Mouse (Mus musculus): ENCODE measurements around the gene Ube2cbp. TPM values are rescaled to one million over a fixed set of nuclear protein-coding genes. Genes with fewer than 3 reads are reported as not detected.

The Ube2cbp gene
- 1.1 TPM for polyA plus RNA-seq (2014; fragmentation: Illumina TruSeq; extraction: RNeasy Lipid Tissue Mini Kit (QIAGEN cat#74804); ENCODE audit: low replicate concordance)

DNA sequence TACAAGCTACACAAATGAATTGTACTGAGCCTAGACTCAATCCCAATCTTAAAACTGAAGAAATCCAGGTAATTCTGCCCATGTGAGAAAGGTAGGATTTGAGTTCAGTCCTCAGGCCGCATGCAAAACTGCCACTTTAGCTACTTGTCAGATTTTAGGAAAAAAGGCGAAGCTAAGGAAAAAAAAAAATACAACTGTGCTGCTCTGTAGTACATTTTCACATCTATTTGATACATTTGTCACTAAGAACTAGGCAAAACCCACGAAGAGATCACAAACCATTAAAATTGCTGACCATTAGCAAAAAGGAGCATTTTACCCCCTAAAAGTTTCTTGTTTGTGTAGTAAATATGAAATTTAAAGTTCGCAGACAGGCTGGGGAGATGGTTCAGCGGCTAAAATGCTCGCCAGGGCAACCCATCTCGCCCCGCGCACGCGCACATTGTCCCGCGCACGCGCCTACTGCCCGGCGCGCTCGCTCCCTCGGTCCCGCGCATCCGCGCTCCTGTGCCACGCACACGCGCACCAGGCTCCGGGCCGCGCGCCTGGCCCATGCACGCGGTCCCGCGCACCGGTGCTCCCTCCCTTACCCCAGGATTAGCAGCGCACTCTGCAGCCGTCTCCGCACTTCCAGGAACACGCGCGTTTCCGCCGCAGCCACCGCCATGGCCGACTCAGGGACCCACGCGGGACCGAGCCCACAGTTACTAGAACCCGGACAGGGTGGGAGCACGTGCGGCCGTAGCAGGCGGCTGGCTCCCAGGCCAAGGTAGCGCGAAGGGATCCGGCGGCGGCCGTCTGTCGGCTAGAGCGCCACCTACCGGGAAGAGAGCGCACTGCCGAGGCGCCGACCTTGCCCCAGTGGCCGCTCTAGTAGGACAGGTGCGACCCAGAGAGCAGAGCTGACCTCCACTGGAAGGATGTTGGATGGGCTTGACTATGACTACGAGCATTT lies at the start of gene Ube2cbp:
Gene Ube2cbp, minus strand, starts transcription at position 800 of the 955 bp plus-strand sequence.

DNA sequence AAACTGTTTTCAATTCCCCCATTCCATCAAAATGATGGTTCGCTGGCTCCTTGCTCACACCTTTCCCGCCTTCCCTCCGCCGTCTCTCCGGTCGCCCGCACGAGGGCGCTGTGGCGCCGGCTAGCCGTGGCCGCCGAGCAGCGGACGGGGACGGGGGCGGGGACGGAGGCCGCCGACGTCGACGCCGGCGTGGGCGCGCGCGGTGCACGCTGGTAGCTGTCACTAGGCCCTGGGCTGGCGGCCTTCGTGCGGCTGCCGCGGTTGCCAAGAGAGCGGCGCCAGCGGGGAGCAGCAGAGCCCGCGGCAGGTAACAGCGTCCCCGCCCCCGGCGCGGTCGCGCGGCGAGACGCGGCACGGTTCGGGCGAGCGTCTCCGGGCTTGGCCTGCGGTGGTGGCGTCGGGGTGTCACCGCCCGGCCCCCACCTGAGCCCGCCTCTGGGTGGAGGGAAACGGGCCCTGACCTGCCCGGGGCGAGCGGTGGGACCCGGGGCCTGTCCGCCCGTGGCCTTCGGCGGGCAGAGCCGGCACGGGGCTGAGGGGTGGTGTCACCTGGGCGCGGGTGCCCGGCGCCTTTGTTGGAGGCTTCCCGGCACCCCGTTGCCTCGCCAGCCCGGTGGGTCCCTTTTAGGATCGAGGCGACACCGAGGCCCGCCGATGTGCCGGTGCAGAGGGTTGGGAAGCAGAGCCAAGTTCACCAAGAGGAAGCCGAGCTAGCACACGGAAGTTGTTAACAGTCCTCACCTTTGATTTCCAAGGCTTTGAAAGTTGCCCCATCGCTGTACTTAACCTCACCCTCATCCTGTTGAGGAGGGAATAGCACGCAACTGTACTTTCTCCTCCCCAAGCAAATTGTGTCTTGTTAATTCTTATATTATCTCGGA lies 2.5 kb upstream of the Ube2cbp start, which contains the start of gene Dop1a:
Gene Dop1a, plus strand, starts transcription at position 165 of the 881 bp plus-strand sequence.

Other genes with a start within 250 kb of the Ube2cbp start
- gene Dop1a, start 2.2 kb upstream of the Ube2cbp start, polyA plus RNA-seq (2014; fragmentation: Illumina TruSeq; extraction: RNeasy Lipid Tissue Mini Kit (QIAGEN cat#74804); ENCODE audit: low replicate concordance) = 28.7 TPM
- gene Pgm3, start 106.9 kb upstream of the Ube2cbp start, polyA plus RNA-seq (2014; fragmentation: Illumina TruSeq; extraction: RNeasy Lipid Tissue Mini Kit (QIAGEN cat#74804); ENCODE audit: low replicate concordance) = 47.4 TPM
- 2.9 TPM for gene Rwdd2a, start 107.0 kb upstream of the Ube2cbp start, polyA plus RNA-seq (2014; fragmentation: Illumina TruSeq; extraction: RNeasy Lipid Tissue Mini Kit (QIAGEN cat#74804); ENCODE audit: low replicate concordance)
- 116 TPM for gene Me1, start 231.0 kb upstream of the Ube2cbp start, polyA plus RNA-seq (2014; fragmentation: Illumina TruSeq; extraction: RNeasy Lipid Tissue Mini Kit (QIAGEN cat#74804); ENCODE audit: low replicate concordance)